Mouse (Mus musculus): ENCODE measurements around the gene Cmtm3. TPM values are rescaled to one million over a fixed set of nuclear protein-coding genes. Genes with fewer than 3 reads are reported as not detected.

Gene Cmtm3
- total RNA-seq, 2 experiments from 2014 or later = 9.3 to 12.2 TPM

Other genes with a start within 250 kb of the Cmtm3 start
- 10 to 100 TPM; 10.4 to 14.9 TPM for gene Cdh5, start 237.8 kb upstream of the Cmtm3 start, total RNA-seq (2021)
- gene Bean1, start 169.0 kb upstream of the Cmtm3 start, total RNA-seq (2021) = 10 to 100 TPM in 1 of 2 experiments, 1 to 10 TPM in 1; 9.5 to 11.2 TPM
- 10 to 100 TPM; 36.5 to 36.7 TPM for gene Tk2, start 90.9 kb upstream of the Cmtm3 start, total RNA-seq (2021)
- gene Cklf, start 88.5 kb upstream of the Cmtm3 start, total RNA-seq (2021) = 1 to 10 TPM; 6.5 to 7.5 TPM
- gene Cmtm2a, start 46.2 kb upstream of the Cmtm3 start, total RNA-seq (2021) = not detected
- gene Gm45711, start 29.3 kb upstream of the Cmtm3 start, total RNA-seq (2021) = not detected
- not detected for gene Cmtm1, start 29.3 kb upstream of the Cmtm3 start, total RNA-seq (2021)
- not detected for gene Gm11020, start 17.8 kb upstream of the Cmtm3 start, total RNA-seq (2021)
- gene Cmtm2b, start 17.2 kb upstream of the Cmtm3 start, total RNA-seq (2021) = not detected
- gene Cmtm4, start 56.4 kb downstream of the Cmtm3 start, total RNA-seq (2021) = 10 to 100 TPM; 74.8 to 81.5 TPM
- gene Dync1li2, start 103.6 kb downstream of the Cmtm3 start, total RNA-seq (2021) = 100 to 1,000 TPM; 267 to 283 TPM
- gene Terb1, start 170.5 kb downstream of the Cmtm3 start, total RNA-seq (2021) = 1 to 10 TPM; 1.9 to 2.3 TPM
- 10 to 100 TPM; 44.5 to 50.5 TPM for gene Nae1, start 195.2 kb downstream of the Cmtm3 start, total RNA-seq (2021)
- 10 to 100 TPM; 28.9 to 30.7 TPM for gene Car7, start 195.3 kb downstream of the Cmtm3 start, total RNA-seq (2021)